Mouse (Mus musculus): ENCODE measurements at regions not wholly inside any gene's neighbourhood (a gene's known extent, or its start where the extent isn't known, plus 50 kb on each side); places are given as distances from the start of the nearest gene placed in this dataset.

DNA sequence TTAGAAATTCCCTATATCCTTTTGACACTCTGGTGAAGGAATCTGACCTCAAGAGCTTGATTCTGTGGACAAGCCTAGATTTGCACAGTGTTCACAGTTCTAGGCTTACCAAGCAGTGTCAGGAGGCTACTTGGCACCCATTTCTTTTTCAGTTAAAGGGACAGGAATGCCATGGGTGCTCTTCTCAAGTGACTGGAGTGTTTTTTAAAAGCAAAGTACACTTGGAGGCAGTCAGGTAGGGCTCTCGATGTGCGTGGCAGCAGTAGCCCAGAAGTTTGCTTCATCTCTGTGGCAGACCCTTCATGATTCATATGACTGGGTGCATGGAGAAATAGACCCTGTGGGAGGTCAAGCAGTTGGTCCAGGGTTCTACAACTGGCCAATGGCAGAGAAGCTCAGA lies 310.4 kb upstream of the Id2 start:
- DNase-seq (ENCODE audit: low spot score in 2 of 2) = no peak

DNA sequence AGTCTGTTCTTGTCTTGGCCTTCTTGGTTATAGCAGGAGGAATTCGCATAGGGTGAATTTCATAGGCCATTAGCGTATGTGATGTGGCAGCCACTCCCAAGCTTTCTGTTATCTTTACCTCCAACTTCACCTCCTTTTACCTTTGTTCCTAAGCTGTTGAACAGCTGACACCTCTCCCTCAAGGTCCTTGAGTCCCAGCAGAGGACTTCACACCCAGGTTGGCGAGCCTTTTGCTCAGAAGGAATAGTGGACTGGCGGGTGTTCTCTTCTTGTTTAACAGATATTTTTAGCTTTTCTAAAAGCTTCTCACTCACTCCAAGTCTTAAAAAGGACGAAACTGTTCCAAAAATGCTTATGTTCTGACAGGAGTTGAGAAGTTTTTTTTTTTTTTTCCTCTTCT lies 303.4 kb upstream of the Id2 start:
- no peak for DNase-seq (ENCODE audit: low spot score in 2 of 2)

DNA sequence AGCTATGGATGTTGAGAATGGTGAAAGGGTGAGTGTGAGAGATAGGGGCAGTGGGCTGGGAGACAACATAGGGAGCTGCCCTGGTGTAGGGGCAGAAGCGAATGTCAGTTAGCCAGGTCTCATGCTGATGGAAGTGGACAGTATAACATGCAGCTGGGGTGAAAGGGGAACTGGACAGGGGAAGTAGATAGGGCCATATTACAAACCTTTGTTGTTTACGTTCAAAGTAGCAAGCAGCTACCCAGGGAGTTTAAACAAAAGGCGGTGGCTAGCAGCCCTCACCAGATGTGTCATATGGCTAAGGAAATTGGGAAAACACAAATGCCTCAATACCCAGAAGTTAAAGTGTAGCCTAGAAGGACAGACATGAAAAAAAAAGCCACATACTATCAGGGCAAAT lies 301.8 kb upstream of the Id2 start:
- DNase-seq (ENCODE audit: low spot score in 2 of 2) = no peak

DNA sequence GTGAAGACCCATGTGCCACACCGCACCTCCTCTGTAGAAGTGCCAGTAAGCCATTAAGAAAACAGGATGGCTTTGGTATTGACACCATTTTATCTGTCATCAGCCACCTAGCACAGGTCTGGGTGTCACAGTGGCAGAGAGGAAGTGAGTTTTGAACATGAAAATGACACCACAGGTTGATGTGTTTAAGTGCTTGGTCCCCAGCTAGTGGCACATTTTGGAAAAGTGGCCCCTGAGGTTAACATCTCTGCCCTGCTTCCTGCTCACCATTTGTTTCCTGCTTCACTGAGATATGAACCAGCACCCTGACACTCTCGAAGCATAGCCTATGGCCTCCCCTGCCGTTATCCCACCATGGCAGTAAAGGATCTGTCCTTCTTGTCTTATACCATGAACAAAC lies 297.4 kb upstream of the Id2 start:
- DNase-seq (ENCODE audit: low spot score in 2 of 2) = no peak

DNA sequence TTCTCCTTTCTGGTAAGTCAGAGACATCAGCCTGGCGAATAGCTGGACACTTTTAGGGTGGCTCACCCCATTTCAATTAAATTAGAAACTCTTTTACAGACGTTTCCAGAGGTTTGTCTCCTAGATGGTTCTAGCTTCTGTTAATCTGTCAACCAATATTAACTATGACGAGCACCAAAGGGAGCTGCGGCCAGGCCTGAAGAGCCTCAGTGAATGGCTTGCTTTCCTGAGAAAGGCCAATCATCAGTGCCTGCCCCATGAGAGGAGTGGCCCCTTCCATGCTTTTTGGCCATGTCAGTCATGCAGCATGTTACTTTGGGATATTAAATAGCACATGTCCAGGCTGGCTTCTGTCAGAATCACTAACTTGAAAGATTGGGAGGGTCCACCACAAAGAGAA lies 296.6 kb upstream of the Id2 start:
- no peak for DNase-seq (ENCODE audit: low spot score in 2 of 2)

DNA sequence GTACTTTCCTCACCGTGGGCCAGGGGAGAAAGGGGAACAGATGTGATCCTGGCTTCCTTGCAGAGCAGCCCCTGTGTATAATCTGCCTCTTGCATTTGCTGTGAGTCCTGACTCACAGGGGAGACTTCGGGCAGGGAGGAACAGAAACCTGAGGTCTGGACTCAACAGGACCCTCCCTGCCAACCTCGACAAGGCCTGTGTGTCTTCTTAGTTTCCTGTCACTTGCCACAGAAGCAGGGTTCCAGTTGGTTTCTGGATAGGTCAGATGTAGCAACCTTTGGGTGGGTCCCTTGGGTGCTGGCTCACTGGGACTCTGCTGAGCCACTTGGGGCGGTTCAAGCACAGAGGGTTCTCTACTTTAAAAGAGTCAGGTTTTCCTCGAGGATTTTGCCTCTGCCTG lies 292.3 kb upstream of the Id2 start:
- DNase-seq (ENCODE audit: low spot score in 2 of 2) = no peak

DNA sequence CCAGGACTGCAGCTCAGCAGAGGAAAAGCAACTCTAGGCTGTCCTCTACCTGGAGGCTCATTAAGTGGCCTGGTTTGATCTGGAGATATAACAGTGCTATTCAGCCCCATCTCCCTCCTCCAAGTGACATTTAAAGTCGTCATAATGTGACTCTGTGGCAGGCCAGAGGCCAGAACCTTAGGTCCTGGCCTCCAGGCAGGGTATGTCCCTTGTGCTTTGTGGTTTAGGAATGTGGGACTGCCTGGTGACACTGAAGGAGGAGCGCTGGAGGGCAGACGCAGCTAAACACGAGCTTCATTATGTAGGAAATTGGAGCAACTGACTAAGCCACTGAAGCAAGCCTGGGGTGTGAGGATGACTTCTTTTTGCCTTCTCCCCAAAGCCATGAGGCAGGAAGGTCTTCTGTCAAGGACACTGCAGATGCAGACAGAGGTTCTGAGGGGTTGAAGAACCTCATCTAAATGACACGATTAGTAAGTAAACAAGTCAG lies 290.9 kb upstream of the Id2 start:
- no peak for DNase-seq (ENCODE audit: low spot score in 2 of 2)

DNA sequence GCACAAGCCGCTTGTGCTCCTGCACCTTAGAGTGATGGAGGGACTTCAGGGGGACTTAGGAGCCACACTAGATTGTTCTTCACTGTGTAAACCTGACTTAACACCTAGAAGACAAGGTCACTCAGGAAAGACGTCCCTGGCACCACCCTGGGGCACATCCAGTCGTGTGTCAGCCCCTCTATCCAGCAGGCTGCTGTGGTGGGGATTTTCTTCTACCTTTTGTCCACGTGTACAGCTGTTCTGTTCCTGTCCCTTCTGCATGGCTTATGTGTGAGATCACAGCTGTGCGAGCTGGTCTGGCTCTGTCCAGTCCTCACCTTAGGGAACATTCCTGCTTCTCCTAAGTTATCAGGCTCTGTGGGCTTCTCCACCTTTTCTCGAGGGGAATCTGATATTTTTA lies 286.0 kb upstream of the Id2 start:
- no peak for DNase-seq (ENCODE audit: low spot score in 2 of 2)

DNA sequence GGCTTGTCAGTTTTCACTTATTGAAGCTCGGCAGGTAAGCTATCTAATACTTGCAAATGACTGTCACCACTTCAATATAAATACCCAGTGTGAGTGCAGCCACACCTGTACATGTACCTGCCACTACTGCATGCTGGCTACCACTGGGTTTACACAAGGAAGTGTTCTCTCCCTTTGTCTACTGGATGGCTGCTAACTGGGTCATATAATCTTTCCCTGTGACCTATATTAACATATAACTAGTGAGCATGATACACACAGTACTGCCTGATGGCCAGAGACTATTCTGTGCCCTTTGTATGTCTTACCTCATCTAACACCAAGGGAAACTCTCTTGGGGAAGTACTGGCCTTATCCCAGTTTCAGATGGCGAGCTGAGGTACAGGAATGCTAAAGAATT lies 285.5 kb upstream of the Id2 start:
- DNase-seq (ENCODE audit: low spot score in 2 of 2) = no peak

DNA sequence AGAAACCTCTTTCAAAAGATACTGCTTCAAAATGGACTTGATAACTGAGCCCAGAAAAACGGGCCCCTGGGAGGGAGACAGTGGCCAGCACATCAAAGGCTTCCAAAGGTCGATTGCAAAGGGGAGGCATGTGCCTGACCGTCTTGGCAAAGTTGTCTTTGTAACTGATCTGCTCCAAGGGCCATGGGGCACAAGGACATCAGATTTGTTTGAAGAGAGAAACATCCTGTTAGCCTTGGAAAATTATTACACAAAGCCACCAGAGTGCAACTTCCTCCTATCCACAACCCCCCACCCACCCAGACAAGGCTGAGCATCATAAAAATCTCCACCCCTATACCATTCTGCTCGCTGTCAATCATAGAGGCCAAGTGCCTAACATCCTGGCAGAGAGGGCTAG lies 284.7 kb upstream of the Id2 start:
- peak in 1 of 2 experiments; percentile 38 for DNase-seq (ENCODE audit: low spot score in 2 of 2)

DNA sequence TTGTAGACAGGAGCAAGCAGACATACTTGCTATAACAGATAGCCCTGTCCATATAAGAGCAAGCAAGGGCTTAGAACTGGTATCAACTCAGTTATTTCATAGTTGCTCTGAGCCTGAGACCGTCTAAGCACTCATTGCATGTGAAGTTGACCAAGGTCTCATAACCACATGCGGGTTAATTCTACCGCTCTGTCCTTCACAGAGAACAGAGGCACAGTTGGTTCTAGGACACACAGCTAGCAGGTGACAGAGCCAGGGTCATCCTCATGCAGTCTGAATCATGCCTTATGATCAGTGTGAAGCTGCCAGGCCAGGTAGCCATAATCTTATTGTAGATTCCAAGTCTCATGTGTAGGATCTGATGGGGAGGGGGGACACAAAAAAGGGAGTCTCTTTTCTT lies 283.1 kb upstream of the Id2 start:
- DNase-seq (ENCODE audit: low spot score in 2 of 2) = no peak

DNA sequence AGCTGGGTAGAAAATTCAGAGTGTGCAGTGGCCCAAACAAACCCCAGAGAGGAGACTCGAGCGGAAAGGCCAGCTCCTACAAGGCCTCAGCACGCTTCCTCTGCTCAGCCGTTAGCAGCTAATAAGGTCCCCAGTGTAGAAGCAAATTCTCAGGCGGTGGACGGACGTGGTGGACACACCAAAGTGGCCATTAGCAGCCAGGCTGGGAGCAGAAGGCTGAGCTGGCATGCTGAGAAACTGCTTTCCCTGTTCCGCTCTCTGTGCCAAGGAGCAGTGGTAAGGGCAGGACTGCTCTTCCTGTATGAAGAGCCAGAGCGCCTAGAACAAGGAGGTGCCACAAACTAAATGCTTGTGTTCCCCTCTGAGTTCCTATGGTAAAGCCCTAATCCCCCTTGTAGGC lies 282.1 kb upstream of the Id2 start:
- DNase-seq (ENCODE audit: low spot score in 2 of 2) = no peak

DNA sequence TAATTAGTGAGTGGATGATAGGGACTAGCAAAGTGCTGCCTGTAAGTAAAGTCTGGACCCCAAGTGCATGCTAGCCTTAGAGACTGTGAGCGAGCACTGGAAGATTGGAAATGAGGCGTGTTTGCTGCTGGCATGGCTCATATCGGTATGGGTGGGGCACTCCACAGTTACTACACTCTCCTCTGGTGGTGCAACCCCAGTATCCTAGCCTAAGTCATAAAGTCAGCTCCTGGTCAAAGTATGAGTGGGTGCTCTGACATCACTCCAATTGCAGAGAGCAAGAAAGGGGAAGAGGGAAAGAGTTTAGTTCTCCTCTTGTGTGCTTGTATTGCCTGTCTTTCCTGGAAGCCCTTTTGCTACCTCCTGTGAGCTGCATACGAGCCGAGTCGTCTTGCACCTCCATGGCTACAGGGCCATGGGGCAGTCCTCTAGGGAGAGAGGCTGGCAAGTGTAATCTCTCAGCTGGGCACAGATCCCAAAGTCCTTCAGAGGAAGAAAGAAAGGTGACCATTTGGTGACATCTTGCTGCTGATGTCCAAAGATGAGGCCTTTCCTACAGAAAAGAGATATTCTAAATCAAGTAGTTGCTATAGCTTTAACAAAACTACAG lies 281.2 kb upstream of the Id2 start:
- no peak for DNase-seq (ENCODE audit: low spot score in 2 of 2)

DNA sequence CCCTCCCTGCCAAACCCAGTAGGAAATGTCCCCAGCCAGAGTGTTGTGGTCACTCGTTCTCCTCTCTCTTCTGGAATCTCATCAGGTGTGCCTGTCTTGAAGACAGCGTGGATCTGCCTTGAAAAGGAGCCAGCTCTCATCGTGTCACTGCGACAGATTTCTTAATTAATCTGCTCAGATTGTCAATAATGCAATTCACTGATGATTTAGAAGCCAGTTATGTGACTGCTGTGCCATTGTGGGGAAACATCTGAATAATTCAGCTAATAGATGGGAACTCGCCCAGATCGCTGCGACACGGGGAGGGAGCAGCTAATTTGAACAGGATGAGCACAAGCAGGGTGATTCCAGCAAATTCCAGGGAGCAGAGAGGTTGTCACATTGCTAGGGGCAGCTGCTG lies 279.5 kb upstream of the Id2 start:
- DNase-seq (ENCODE audit: low spot score in 2 of 2) = no peak

DNA sequence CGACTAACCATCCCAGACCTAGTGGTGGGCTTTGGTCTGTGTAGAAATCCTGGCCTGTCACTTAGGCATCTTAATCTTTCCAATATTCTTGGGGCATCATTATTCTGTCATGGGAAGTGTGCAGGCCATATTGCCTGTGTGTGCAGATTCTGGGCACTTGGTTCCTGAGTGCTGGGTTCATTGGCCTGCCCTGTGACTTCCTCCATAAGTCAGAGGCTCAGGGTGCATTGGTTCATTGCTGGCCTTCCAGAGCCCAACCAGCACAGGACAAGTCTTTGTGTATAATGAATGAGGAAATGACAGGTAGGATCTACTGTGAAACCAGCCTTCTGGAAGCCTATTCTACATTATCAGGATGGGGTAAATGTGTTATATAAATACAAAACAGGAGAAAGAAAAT lies 270.6 kb upstream of the Id2 start:
- no peak for DNase-seq (ENCODE audit: low spot score in 2 of 2)

DNA sequence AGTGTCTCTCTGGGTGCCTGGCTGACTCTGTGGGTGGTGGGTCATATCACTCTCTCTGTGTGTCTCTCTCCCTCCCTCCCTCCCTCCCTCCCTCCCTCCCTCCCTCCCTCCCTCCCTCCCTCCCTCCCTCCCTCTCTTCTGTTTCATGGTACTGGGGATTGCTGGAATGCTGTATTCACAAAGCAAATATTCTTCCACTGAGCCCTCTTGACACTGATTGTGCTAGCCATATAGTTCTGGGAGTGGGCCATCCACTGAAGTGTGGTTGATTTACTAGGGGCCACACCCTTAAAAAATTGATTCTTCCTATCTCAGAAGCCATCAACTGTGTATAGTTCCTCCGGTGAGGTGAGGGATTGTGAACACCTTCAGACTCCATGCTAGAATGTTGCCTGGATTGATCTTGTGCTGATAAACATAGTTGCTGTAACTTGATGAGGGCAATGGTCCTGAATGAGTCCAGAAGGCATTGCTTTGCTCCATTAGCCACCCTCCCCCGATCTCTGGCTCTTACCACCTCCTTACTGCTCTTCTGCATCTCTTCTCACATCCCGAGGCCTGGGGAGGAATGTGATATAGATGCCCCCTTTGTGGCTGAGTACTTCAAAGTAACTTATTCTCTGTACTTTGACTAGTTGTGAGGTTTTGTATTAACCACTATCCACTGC lies 268.8 kb upstream of the Id2 start:
- no peak for DNase-seq (ENCODE audit: low spot score in 2 of 2)

DNA sequence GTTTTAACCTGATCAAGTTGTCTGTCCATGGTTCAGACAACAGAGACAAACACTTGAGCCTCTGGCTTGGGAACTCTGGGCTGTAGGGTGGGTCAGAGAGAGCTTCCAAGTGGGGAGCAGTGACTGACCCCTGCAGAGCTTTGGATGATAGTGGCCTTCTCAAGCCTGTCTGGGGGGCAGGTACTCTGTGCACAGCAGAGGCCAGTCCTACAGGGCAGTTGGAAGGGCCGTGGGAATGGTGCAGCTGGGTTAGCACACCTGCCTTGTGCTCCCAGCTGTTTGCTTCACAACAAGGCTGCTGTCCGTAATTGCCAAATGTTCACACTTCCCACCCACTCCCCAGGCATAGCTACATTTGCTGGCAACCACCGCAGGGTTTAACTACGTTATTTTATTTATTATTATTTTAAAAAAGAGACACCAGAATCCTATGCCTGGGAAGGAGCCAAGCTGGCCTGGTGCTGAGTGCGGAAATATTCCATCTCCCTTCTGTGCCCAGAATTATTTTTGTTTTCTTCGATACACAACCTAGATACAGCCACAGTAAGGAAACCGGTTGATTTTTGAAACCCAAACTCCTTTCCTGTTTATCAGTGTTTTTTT lies 268.1 kb upstream of the Id2 start:
- no peak for DNase-seq (ENCODE audit: low spot score in 2 of 2)

DNA sequence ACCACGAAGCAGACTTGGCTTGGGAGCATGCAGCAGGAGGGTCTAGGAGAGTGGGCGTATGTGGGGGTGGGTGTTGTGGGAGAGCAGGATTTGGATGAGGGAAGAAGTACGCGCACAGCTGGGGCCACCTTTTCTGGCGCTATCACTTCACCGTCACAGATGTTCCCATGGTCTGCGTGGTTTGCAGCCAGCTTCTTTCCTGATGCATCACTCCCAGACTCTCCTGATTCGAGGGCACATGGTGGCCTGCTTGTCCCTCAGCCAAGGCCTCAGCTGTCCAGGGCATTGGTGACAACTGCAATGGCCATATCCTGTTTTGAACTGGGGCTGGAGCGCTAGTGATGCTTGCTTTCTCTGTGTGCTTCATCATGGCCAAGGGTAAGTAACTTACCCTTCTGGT lies 266.9 kb upstream of the Id2 start:
- DNase-seq (ENCODE audit: low spot score in 2 of 2) = no peak

DNA sequence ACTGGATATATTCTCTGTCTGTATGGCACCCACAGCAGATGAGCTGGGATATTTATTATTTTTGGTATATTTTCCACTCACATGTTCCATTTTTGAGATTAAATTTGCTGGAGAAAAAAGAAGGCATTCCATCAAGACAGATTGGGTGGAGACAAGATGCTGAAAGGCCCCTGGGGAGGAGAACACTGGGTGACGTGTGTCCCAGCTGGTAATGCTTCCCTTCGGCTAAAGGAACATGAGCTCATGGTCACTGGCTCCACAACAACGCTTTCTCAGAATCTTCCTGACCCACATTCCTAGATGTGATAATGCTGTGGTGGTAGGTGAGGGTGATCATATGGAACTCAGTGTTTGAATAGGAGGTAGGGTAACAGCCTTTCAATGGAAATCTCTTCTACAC lies 266.4 kb upstream of the Id2 start:
- no peak for DNase-seq (ENCODE audit: low spot score in 2 of 2)

DNA sequence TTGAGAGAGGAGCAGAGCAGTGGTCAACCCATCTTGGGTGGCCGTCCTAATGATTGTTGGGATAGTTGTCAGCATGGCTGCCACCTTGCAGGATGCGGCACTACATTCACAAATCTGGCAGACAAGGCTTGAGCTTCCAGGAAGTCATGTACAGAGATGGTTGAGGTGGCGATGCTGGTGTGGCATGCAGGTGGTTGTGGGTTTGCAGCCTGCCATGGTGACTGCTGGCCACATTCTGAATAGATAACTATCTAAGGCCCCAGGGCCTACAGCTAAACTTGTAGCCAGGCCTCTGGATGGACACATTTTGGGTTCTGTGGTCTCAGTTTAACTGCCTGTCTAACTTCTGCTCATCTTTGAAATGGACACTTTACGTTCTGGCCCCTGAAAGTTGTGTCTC lies 265.8 kb upstream of the Id2 start:
- DNase-seq (ENCODE audit: low spot score in 2 of 2) = no peak

DNA sequence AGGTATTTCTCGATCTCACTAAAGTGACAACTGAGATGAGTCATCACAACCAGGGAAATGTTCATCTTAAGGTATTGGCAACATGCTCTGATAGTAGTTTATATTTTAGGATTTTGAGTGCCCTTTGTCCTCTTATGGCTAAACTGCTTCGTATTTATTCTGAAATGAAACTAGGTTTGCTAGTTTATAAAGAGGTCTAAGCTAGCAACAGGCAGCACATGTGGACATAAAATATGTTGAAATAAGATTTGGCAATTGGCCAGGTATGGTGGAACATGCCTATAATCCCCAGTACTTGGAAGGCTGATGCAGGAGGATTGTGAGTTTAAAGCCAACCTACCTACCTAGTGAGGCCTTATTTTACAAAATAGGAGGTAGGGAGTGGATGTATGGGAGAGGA lies 263.8 kb upstream of the Id2 start:
- no peak for DNase-seq (ENCODE audit: low spot score in 2 of 2)

DNA sequence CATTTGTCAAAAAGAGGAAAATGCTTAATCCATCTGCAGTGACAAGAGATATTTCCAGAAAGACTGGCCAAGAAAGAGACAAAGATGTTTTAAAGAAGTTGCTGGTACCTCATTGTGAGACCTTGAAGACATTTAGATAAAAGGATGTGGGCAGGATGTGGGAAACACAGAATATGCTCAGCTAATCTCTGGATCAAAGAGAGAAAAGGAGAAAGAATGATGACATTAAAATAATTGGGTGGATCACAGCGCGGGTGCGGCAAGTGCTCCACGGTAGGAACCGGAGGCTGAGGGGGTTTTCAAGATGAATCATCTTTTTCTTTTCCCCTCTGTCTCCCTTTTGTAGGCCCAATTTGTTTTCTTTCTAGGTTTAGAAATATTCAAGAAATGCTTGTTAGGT lies 263.0 kb upstream of the Id2 start:
- DNase-seq (ENCODE audit: low spot score in 2 of 2) = no peak
